Mouse (Mus musculus) liver (tissue): Measurements from ENCODE around the gene Ccdc122.
"Not testable (repeated sequence)": the region's sequence is repeated elsewhere in the genome, so short reads cannot be mapped to it uniquely, and the experiment has no call there.

Experiments
- DNase-seq: peaks from one replicate; pipeline ENCODE4 v3.0.0-alpha.2; 2020; ENCODE audit warnings: mixed read lengths

The Ccdc122 gene

GRCm38 (mm10) chr14:77036226-77037046 lies at the start of gene Ccdc122, which contains the start of gene Lacc1:
Gene Ccdc122 (plus strand): TSS chr14:77036772.
Gene Lacc1 (minus strand): TSS chr14:77036904.
- DNase-seq = peak; percentile 85

- not testable (repeated sequence) for DNase-seq
Observed at GRCm38 (mm10) chr14:76990351-76990750, 46.2 kb upstream of the Ccdc122 start.

- DNase-seq = no peak
Observed at GRCm38 (mm10) chr14:77004740-77005139, 31.8 kb upstream of the Ccdc122 start.

- no peak for DNase-seq
Observed at GRCm38 (mm10) chr14:77005566-77005965, 31.0 kb upstream of the Ccdc122 start.

GRCm38 (mm10) chr14:77008238-77008637 lies 28.3 kb upstream of the Ccdc122 start:
- peak; percentile 66 for DNase-seq

GRCm38 (mm10) chr14:77011804-77012203 lies 24.8 kb upstream of the Ccdc122 start:
- DNase-seq = peak; percentile 67

- not testable (repeated sequence) for DNase-seq
Observed at GRCm38 (mm10) chr14:77016783-77017182, 19.8 kb upstream of the Ccdc122 start.

- DNase-seq = no peak
Observed at GRCm38 (mm10) chr14:77017211-77017610, 19.4 kb upstream of the Ccdc122 start.

- no peak for DNase-seq
Observed at GRCm38 (mm10) chr14:77024499-77024898, 12.1 kb upstream of the Ccdc122 start.

- no peak for DNase-seq
Observed at GRCm38 (mm10) chr14:77029319-77030054, 7.1 kb upstream of the Ccdc122 start.

GRCm38 (mm10) chr14:77030808-77031207 lies 5.8 kb upstream of the Ccdc122 start:
- no peak for DNase-seq

- DNase-seq = no peak
Observed at GRCm38 (mm10) chr14:77032433-77032832, 4.1 kb upstream of the Ccdc122 start.

GRCm38 (mm10) chr14:77033391-77033790 lies 3.2 kb upstream of the Ccdc122 start:
- DNase-seq = no peak

- DNase-seq = no peak
Observed at GRCm38 (mm10) chr14:77034175-77034915, 2.2 kb upstream of the Ccdc122 start.

GRCm38 (mm10) chr14:77034970-77035369 lies 1.6 kb upstream of the Ccdc122 start:
- DNase-seq = no peak

- no peak for DNase-seq
Observed at GRCm38 (mm10) chr14:77037330-77037729, 758 bp downstream of the Ccdc122 start.

GRCm38 (mm10) chr14:77037832-77038425 lies 1.4 kb downstream of the Ccdc122 start:
- no peak for DNase-seq

- no peak for DNase-seq
Observed at GRCm38 (mm10) chr14:77053288-77053687, 16.7 kb downstream of the Ccdc122 start.

GRCm38 (mm10) chr14:77069361-77069760 lies 32.8 kb downstream of the Ccdc122 start:
- DNase-seq = no peak

- no peak for DNase-seq
Observed at GRCm38 (mm10) chr14:77081248-77081647, 44.7 kb downstream of the Ccdc122 start.

GRCm38 (mm10) chr14:77100285-77100684 lies 63.7 kb downstream of the Ccdc122 start:
- DNase-seq = no peak

GRCm38 (mm10) chr14:77110622-77111021 lies 74.0 kb downstream of the Ccdc122 start:
- DNase-seq = not testable (repeated sequence)

- DNase-seq = no peak
Observed at GRCm38 (mm10) chr14:77130612-77131011, 94.0 kb downstream of the Ccdc122 start.
